Mouse (Mus musculus) erythroblast, adult 5-6 weeks (primary cell): Measurements from ENCODE around the gene Zfr. TPM values are rescaled to one million over a fixed set of nuclear protein-coding genes. Genes with fewer than 3 reads are reported as not detected.
"Not testable (repeated sequence)": the region's sequence is repeated elsewhere in the genome, so short reads cannot be mapped to it uniquely, and the experiment has no call there.

ENCODE experiments used
- ATAC-seq: replicated peaks from 2 replicates; pipeline ENCODE4 v1.8.0; 2016; ENCODE audit warnings: moderate number of reproducible peaks, mild to moderate bottlenecking, moderate TSS enrichment, inconsistent platforms; ENCODE audit not compliant: poor library complexity, low FRiP score, severe bottlenecking
- total RNA-seq, 2 experiments: library from RNA; stranded (forward) in 1 of 2; stranded (reverse) in 1 of 2; fragments of 150-400 nt in 1 of 2; fragments of 200-764, 138-1000 nt in 1 of 2; gene quantifications; 2 replicates each; pipeline versions ENCODE4 v1.2.3 to v1.2.4; 2015 to 2017; ENCODE audit warnings: low replicate concordance in 2 of 2

The Zfr gene
- total RNA-seq, 2 experiments from 2014 or later: 27.8 to 46.5 TPM

- ATAC-seq: no peak
Observed at GRCm38 (mm10) chr15:12207556-12208090, 90.0 kb downstream of the Zfr start.

GRCm38 (mm10) chr15:12211577-12211976 is 93.9 kb downstream of the Zfr start:
- no peak for ATAC-seq

- ATAC-seq: no peak
Observed at GRCm38 (mm10) chr15:12212266-12212665, 94.6 kb downstream of the Zfr start.

GRCm38 (mm10) chr15:12214531-12215414 is 97.1 kb downstream of the Zfr start:
- ATAC-seq: no peak

GRCm38 (mm10) chr15:12215415-12215718 is 97.7 kb downstream of the Zfr start:
- no peak for ATAC-seq

- no peak for ATAC-seq
Observed at GRCm38 (mm10) chr15:12216119-12216518, 98.5 kb downstream of the Zfr start.

- no peak for ATAC-seq
Observed at GRCm38 (mm10) chr15:12216798-12217197, 99.2 kb downstream of the Zfr start.

GRCm38 (mm10) chr15:12217332-12217731 is 99.7 kb downstream of the Zfr start:
- not testable (repeated sequence) for ATAC-seq

GRCm38 (mm10) chr15:12217849-12218248 is 100.2 kb downstream of the Zfr start:
- ATAC-seq: no peak

GRCm38 (mm10) chr15:12218583-12219382 is 101.2 kb downstream of the Zfr start:
- ATAC-seq: no peak

- no peak for ATAC-seq
Observed at GRCm38 (mm10) chr15:12221131-12221530, 103.5 kb downstream of the Zfr start.

GRCm38 (mm10) chr15:12222564-12223302 is 105.1 kb downstream of the Zfr start:
- ATAC-seq: no peak

GRCm38 (mm10) chr15:12223393-12223792 is 105.8 kb downstream of the Zfr start:
- no peak for ATAC-seq

- no peak for ATAC-seq
Observed at GRCm38 (mm10) chr15:12224239-12224638, 106.6 kb downstream of the Zfr start.

GRCm38 (mm10) chr15:12225062-12225461 is 107.4 kb downstream of the Zfr start:
- ATAC-seq: no peak

GRCm38 (mm10) chr15:12226908-12227307 is 109.3 kb downstream of the Zfr start:
- no peak for ATAC-seq

GRCm38 (mm10) chr15:12227355-12227754 is 109.7 kb downstream of the Zfr start:
- no peak for ATAC-seq

GRCm38 (mm10) chr15:12229603-12230242 is 112.1 kb downstream of the Zfr start:
- no peak for ATAC-seq

GRCm38 (mm10) chr15:12230243-12230935 is 112.8 kb downstream of the Zfr start:
- ATAC-seq: no peak
